Mouse (Mus musculus) hindbrain, embryonic 13.5 days (tissue): ENCODE results near the gene Gm20388. TPM values are rescaled to one million over a fixed set of nuclear protein-coding genes. Genes with fewer than 3 reads are reported as not detected.
A peak's percentile ranks its signal among the peaks of the same experiment; 100 is the strongest.
"Not testable (repeated sequence)": the region's sequence is repeated elsewhere in the genome, so short reads cannot be mapped to it uniquely, and the experiment has no call there.

Experiments
- ATAC-seq: fragments of 200-750 bp; cut with Nextera tagmentation; 2 replicates; pipeline ENCODE4 v1.8.0; 2017; ENCODE audit warnings: moderate TSS enrichment; ENCODE audit not compliant: low FRiP score
- H3K27ac ChIP-seq: fragments of 300-500 bp; sonication (generic); 2 replicates; pipeline ENCODE4 v1.5.1; 2015; ENCODE audit warnings: inconsistent platforms, mild to moderate bottlenecking, moderate library complexity
- H3K27me3 ChIP-seq: fragments of 300-500 bp; sonication (generic); 2 replicates; pipeline ENCODE4 v1.6.1; 2015; ENCODE audit warnings: mild to moderate bottlenecking, inconsistent platforms
- H3K36me3 ChIP-seq: fragments of 300-500 bp; sonication (generic); 2 replicates; pipeline ENCODE4 v1.6.1; 2015; ENCODE audit warnings: mild to moderate bottlenecking, inconsistent platforms
- H3K4me1 ChIP-seq: fragments of 300-500 bp; sonication (generic); replicated peaks from 2 replicates; pipeline ENCODE4 v1.6.1; 2015; ENCODE audit warnings: inconsistent platforms
- H3K4me2 ChIP-seq: fragments of 300-500 bp; sonication (generic); 2 replicates; pipeline ENCODE4 v1.6.1; 2015; ENCODE audit warnings: inconsistent platforms, mild to moderate bottlenecking, moderate library complexity
- H3K4me3 ChIP-seq: fragments of 300-500 bp; sonication (generic); 2 replicates; pipeline ENCODE4 v1.5.1; 2015; ENCODE audit warnings: mild to moderate bottlenecking, inconsistent platforms
- H3K9ac ChIP-seq: fragments of 300-500 bp; sonication (generic); 2 replicates; pipeline ENCODE4 v1.6.1; 2015; ENCODE audit warnings: mild to moderate bottlenecking, inconsistent platforms
- H3K9me3 ChIP-seq: fragments of 300-500 bp; sonication (generic); 2 replicates; pipeline ENCODE4 v1.6.1; 2016; ENCODE audit warnings: inconsistent platforms
- WGBS: fragments of 180-500 bp; shearing (Covaris S2); methylation state at CpG from one replicate; pipeline ENCODE4 v1.1.7; 2015; 5-methylcytosine and 5-hydroxymethylcytosine counted together
- polyA plus RNA-seq: library from polyadenylated mRNA; unstranded; fragments of >200 nt; fragmentation: Nextera tagmentation; extraction: Ambion mirVana; gene quantifications from 2 replicates; pipeline ENCODE4 v1.2.1, GENCODE M21; 2015

Gm20388 gene
- polyA plus RNA-seq, 1 experiment from 2014 or later, result 1.9 TPM

GRCm38 (mm10) chr8:123628253-123628967, 3717.8 kb downstream of the Gm20388 start:
- H3K9me3 ChIP-seq, result no peaks in the 10 kb centered on the region
- peaks cover 54% of the 10 kb centered on the region for H3K27me3 ChIP-seq
- H3K9ac ChIP-seq, result peak overlapping the region; percentile 49; the same call in 1 of the 2 replicates
- peak overlapping the region; percentile 31 for H3K4me3 ChIP-seq
- WGBS, result 1% methylated on average over 8 of the region's 8 CpGs
- peak overlapping the region; percentile 58 for H3K4me2 ChIP-seq
- ATAC-seq, result 0 out of 2 replicates have a peak, but pooled peaks have one; percentile 36
- no peak overlapping the region for H3K27ac ChIP-seq
- peaks cover 24% of the 10 kb centered on the region for H3K4me1 ChIP-seq
- no peaks in the 10 kb centered on the region for H3K36me3 ChIP-seq

DNA sequence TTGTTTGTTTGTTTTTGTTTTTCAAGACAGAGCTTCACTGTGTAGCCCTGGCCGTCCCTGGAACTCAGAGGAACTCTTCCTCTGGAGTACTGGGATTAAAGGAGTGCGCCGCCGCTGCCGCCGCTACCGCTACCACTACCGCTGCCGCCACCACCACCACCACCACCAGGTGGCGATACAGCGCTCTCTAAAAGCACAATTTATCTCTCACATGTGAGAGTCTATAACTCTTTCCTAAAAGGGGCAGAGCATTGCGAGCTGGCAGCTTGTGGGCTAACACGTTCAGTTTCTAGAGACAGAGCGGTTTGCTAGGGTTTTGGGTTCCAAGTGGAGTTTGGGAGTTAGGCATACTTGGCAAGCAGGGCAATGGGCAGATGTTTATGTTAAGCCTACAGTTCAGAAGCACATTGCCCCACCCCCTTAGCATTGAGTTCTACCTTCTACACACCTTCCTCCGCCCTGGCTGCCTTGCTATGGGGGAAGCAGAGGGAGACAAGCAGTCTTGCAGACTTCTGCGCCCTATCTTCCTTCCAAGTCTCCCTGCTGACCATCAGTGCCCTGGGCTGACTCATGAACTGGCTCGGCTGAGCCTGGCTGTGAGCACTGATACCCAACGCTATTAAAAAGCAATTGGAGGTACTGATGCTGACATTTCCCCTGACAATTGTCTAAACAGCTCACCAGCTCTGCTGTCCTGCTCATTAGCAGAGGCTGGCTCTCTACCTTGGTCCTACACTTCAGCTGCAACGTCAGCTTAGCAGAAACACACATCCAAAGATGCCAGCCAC, 3718.5 kb downstream of the Gm20388 start:
- Histone ChIP-seq H3K27me3 (peaks cover 53% of the 10 kb centered on the region), H3K36me3 (no peaks in the 10 kb centered on the region), H3K9me3 (no peaks in the 10 kb centered on the region), H3K4me2 (peak overlapping the region; percentile 58), H3K9ac (peak overlapping the region; percentile 49; the same call in 1 of the 2 replicates), H3K4me1 (peaks cover 24% of the 10 kb centered on the region), H3K4me3 (peak overlapping the region; percentile 31), H3K27ac (no peak overlapping the region)
- 12% methylated on average over 19 of the region's 19 CpGs for WGBS
- peak; percentile 28; the same call in 1 of the 2 replicates for ATAC-seq

GRCm38 (mm10) chr8:123630058-123630457, 3719.4 kb downstream of the Gm20388 start:
- Histone ChIP-seq H3K36me3 (no peaks in the 10 kb centered on the region), H3K9ac (no peak overlapping the region), H3K27ac (no peak overlapping the region), H3K4me3 (no peak overlapping the region), H3K4me2 (peak overlapping the region; percentile 42), H3K4me1 (peaks cover 24% of the 10 kb centered on the region), H3K27me3 (peaks cover 44% of the 10 kb centered on the region), H3K9me3 (no peaks in the 10 kb centered on the region)
- no peak for ATAC-seq
- 45% methylated on average over 10 of the region's 10 CpGs for WGBS

DNA sequence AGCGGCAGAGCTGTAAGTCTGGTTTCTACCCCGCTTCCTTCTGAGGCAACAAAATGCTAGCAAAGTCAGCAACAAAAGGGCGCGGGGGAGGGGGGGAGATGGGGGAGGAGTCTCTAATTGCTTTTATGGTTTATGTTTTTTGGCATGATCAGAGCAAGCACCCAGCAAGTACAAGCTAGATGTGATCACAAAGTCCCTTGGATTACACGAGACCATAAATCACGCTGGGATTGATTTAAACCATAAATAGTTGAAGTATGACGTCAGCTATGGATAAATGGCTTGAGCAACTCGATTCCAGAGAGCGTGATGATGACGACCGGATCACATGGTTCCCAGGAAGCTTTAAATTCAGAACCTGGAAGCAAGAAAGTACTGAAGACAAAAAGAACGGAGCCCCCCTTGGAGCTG, 3720.2 kb downstream of the Gm20388 start:
- H3K27ac ChIP-seq, result no peak overlapping the region
- H3K36me3 ChIP-seq, result no peaks in the 10 kb centered on the region
- peak overlapping the region; percentile 42 for H3K4me2 ChIP-seq
- WGBS, result 28% methylated on average over 12 of the region's 12 CpGs
- peaks cover 24% of the 10 kb centered on the region for H3K4me1 ChIP-seq
- no peak for ATAC-seq
- no peak overlapping the region for H3K9ac ChIP-seq
- H3K9me3 ChIP-seq, result no peaks in the 10 kb centered on the region
- peak overlapping the region; percentile 19 for H3K4me3 ChIP-seq
- peaks cover 36% of the 10 kb centered on the region for H3K27me3 ChIP-seq

- H3K4me3 ChIP-seq, H3K9me3 ChIP-seq, ATAC-seq, H3K4me2 ChIP-seq, H3K9ac ChIP-seq, H3K36me3 ChIP-seq, H3K27ac ChIP-seq: not testable (repeated sequence)
- H3K27me3 ChIP-seq, result peaks cover 28% of the 10 kb centered on the region
- peaks cover 24% of the 10 kb centered on the region for H3K4me1 ChIP-seq
- WGBS, result 63% methylated on average over 3 of the region's 3 CpGs
Observed at GRCm38 (mm10) chr8:123631746-123632145, 3721.1 kb downstream of the Gm20388 start.

DNA sequence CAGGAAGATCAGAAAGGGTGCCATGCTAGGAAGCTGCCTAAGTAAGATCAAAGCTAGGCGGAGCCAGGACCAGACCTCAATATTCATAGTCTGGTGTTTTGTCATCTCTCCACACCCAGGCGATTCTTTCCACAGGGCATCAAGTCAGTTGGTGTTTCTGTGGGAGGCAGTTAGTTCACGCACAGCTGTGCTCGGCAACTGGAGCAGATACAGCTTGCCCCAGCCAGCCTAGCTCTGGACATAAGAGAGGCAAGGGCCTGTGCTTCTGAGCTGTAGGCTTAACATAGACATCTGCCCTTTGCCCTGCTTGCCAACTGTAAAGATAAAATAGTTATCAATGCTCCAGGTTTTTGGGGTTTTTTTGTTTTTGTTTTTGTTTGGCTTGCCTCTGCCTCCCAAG, 3721.6 kb downstream of the Gm20388 start:
- 84% methylated on average over 4 of the region's 4 CpGs for WGBS
- H3K27ac ChIP-seq, result no peak overlapping the region
- H3K27me3 ChIP-seq, result peaks cover 24% of the 10 kb centered on the region
- H3K4me1 ChIP-seq, result peaks cover 24% of the 10 kb centered on the region
- no peak overlapping the region for H3K9ac ChIP-seq
- H3K36me3 ChIP-seq, result no peaks in the 10 kb centered on the region
- H3K4me3 ChIP-seq, result no peak overlapping the region
- no peak overlapping the region for H3K4me2 ChIP-seq
- no peak for ATAC-seq
- no peaks in the 10 kb centered on the region for H3K9me3 ChIP-seq

- 72% methylated on average over 7 of the region's 7 CpGs for WGBS
- no peak overlapping the region for H3K9ac ChIP-seq
Observed at GRCm38 (mm10) chr8:123633801-123634200, 3723.2 kb downstream of the Gm20388 start.

GRCm38 (mm10) chr8:123634395-123635131, 3723.9 kb downstream of the Gm20388 start:
- WGBS, result 52% methylated on average over 3 of the region's 3 CpGs
- Histone ChIP-seq H3K4me2 (no peak overlapping the region), H3K9ac (no peak overlapping the region), H3K36me3 (no peaks in the 10 kb centered on the region), H3K4me3 (no peak overlapping the region), H3K27me3 (peaks cover 9% of the 10 kb centered on the region; the same call in 1 of the 2 replicates), H3K9me3 (no peaks in the 10 kb centered on the region), H3K4me1 (peaks cover 10% of the 10 kb centered on the region; the same call in 1 of the 2 replicates), H3K27ac (no peak overlapping the region)
- ATAC-seq, result no peak

More at GRCm38 (mm10) chr8:123633801-123634200, 3723.2 kb downstream of the Gm20388 start:
- Histone ChIP-seq H3K27me3 (peaks cover 13% of the 10 kb centered on the region), H3K9me3 (no peaks in the 10 kb centered on the region), H3K4me3 (no peak overlapping the region), H3K36me3 (no peaks in the 10 kb centered on the region), H3K4me2 (no peak overlapping the region), H3K27ac (no peak overlapping the region), H3K4me1 (peaks cover 17% of the 10 kb centered on the region)
- ATAC-seq, result no peak

DNA sequence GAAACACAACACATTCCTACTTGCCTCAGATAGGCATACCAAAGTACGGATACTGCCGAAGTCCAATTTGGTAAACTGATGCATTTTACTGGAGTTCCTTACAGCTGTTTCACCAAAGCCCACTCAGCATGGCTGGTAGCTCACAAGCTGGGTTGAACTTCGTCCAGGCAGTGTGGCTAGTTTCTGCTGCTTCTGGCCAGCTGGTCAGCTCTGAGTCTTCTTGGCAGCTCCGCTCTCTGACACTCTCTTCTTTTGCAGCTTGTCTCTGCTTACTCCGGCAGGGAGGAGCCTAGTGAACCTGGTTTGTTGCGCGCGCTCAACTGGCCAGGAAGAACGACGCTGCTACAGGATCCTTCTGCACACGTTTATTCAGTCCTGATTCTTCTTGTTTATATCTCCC, 3725.0 kb downstream of the Gm20388 start:
- H3K9ac ChIP-seq, result no peak overlapping the region
- no peak for ATAC-seq
- H3K4me1 ChIP-seq, result peaks cover 4% of the 10 kb centered on the region; the same call in 1 of the 2 replicates
- H3K9me3 ChIP-seq, result no peaks in the 10 kb centered on the region
- peaks cover 11% of the 10 kb centered on the region; the same call in 1 of the 2 replicates for H3K27me3 ChIP-seq
- H3K27ac ChIP-seq, result no peak overlapping the region
- H3K4me2 ChIP-seq, result no peak overlapping the region
- 85% methylated on average over 11 of the region's 11 CpGs for WGBS
- no peak overlapping the region for H3K4me3 ChIP-seq
- no peaks in the 10 kb centered on the region for H3K36me3 ChIP-seq

GRCm38 (mm10) chr8:123643330-123644051, 3732.8 kb downstream of the Gm20388 start:
- Histone ChIP-seq H3K9ac (peak overlapping the region; percentile 49; the same call in 1 of the 2 replicates), H3K4me3 (peak overlapping the region; percentile 20), H3K36me3 (no peaks in the 10 kb centered on the region), H3K27ac (no peak overlapping the region), H3K4me2 (peak overlapping the region; percentile 49), H3K9me3 (no peaks in the 10 kb centered on the region), H3K4me1 (peaks cover 4% of the 10 kb centered on the region; the same call in 1 of the 2 replicates), H3K27me3 (peaks cover 27% of the 10 kb centered on the region)
- 14% methylated on average over 25 of the region's 25 CpGs for WGBS
- ATAC-seq, result no peak

- Histone ChIP-seq H3K4me1 (peaks cover 4% of the 10 kb centered on the region; the same call in 1 of the 2 replicates), H3K4me3 (no peak overlapping the region), H3K9me3 (no peaks in the 10 kb centered on the region), H3K4me2 (no peak overlapping the region), H3K36me3 (no peaks in the 10 kb centered on the region), H3K27me3 (peaks cover 27% of the 10 kb centered on the region), H3K27ac (no peak overlapping the region), H3K9ac (no peak overlapping the region)
- 79% methylated on average over 9 of the region's 9 CpGs for WGBS
- no peak for ATAC-seq
Observed at GRCm38 (mm10) chr8:123645229-123645628, 3734.6 kb downstream of the Gm20388 start.
